ENCODE assay signal across 16 mouse cellular contexts in the genomic region with DNA sequence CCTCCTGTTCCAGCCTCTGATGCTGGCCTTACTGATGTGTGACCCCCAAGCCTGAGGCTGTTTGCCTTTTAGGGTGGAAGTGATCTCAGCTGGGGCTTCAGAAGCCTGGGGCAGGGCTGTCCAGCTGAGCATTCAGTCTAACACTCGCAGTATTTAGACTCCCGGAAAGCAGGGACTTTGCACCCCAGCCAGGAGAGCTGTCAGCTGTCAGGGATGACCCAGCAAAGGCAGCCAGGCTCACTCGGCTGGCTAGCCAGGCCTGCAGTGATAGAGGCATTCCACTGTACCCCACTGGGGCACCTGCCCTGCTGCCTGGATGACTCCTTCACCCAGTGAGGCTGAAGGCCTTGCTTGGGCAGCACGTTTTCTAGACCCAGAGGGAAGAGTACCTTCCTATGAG. TPM values are rescaled to one million over a fixed set of nuclear protein-coding genes. Genes with fewer than 3 reads are reported as not detected.
DNase-seq lines count a peak whose midpoint lies in the region; ATAC-seq and TF ChIP-seq lines count a peak whose summit lies in the region.
"Had no signal": no experiment of that assay in that cellular context is flagged by ENCODE, and none has a peak within 500 bp of the region (broad histone marks: within the 10 kb centered on the region; RNA-seq: fewer than 3 reads in every experiment).

No protein-coding gene starts in this region.

- H3K4me2 ChIP-seq in intestine, embryonic 15.5 days (replicated peaks): no peak overlapping the region
- H3K4me2 ChIP-seq: embryonic facial prominence, embryonic 13.5 days had no signal

- 38% methylated on average over 4 of the region's 4 CpGs for WGBS in intestine, embryonic 15.5 days
- 22% methylated on average over 4 of the region's 4 CpGs for WGBS in liver, adult 2 months

- H3K27me3 ChIP-seq in intestine, embryonic 15.5 days (replicated peaks): no peaks in the 10 kb centered on the region
- peaks cover 3% of the 10 kb centered on the region; the same call in 1 of the 2 replicates for H3K27me3 ChIP-seq in liver, adult 2 months (ENCODE audit: control insufficient read depth, insufficient read depth, low read length)
- H3K27me3 ChIP-seq: embryonic facial prominence, embryonic 13.5 days had no signal

- ATAC-seq in intestine, embryonic 15.5 days: no peak; the same call in 1 of the 2 replicates

- intact Hi-C loops in gastrocnemius, postnatal 14 days (cut with DNase I; ENCODE audit: low total_unique reads): no loop called here

- no peaks in the 10 kb centered on the region for H3K9me3 ChIP-seq in intestine, embryonic 15.5 days
- H3K9me3 ChIP-seq: embryonic facial prominence, embryonic 13.5 days; G1E; midbrain, embryonic 10.5 days had no signal

- peak; percentile 27 for DNase-seq in adrenal gland, postnatal 10 days
- no peak for DNase-seq in adrenal gland, postnatal 14 days
- peak; percentile 54 for DNase-seq in gastrocnemius, postnatal 14 days
- peak; percentile 39 for DNase-seq in liver, adult 2 months (ENCODE audit: extremely low read depth, low read depth, low spot score)
- no peak for DNase-seq in urinary bladder, postnatal 14 days (ENCODE audit: low spot score)
- no peak for DNase-seq in urinary bladder, postnatal 4 days (ENCODE audit: low spot score in 2 of 2)
- DNase-seq in thymus, postnatal 25 days: no peak
- DNase-seq: cerebellum, adult 11-12 months; left cerebral cortex, postnatal 4 days; spleen, adult 18-20 months; thymus, postnatal 36 days had no signal

- peaks cover 27% of the 10 kb centered on the region for H3K36me3 ChIP-seq in intestine, embryonic 15.5 days
- H3K36me3 ChIP-seq in liver, adult 2 months (ENCODE audit: control insufficient read depth, insufficient read depth, low read length): no peaks in the 10 kb centered on the region

- TF ChIP-seq POLR2A in liver, adult 2 months (IDR thresholded peaks at IDR 0.05; ENCODE audit: extremely low read depth, insufficient read depth, low read length): no peak

- 0 out of 2 replicates have a peak overlapping the region, but pooled peaks have one; percentile 34 for H3K27ac ChIP-seq in intestine, embryonic 15.5 days
- H3K27ac ChIP-seq in liver, adult 2 months (replicated peaks; ENCODE audit: insufficient read depth, low read depth, low read length): no peak overlapping the region
- H3K27ac ChIP-seq: embryonic facial prominence, embryonic 13.5 days; midbrain, embryonic 10.5 days had no signal

- peaks cover 41% of the 10 kb centered on the region for H3K4me1 ChIP-seq in intestine, embryonic 15.5 days (replicated peaks)
- no peaks in the 10 kb centered on the region for H3K4me1 ChIP-seq in liver, adult 2 months (ENCODE audit: control insufficient read depth, insufficient read depth, low read length)

- TF ChIP-seq CTCF in liver, adult 2 months (IDR thresholded peaks at IDR 0.05; ENCODE audit: low read depth, low read length): no peak

- H3K79me2 ChIP-seq in liver, adult 2 months (ENCODE audit: control insufficient read depth, insufficient read depth, low read length): no peaks in the 10 kb centered on the region

- H3K4me3 ChIP-seq in intestine, embryonic 15.5 days (replicated peaks): no peak overlapping the region
- no peak overlapping the region for H3K4me3 ChIP-seq in liver, adult 2 months (ENCODE audit: insufficient read depth, low read depth, low read length)
- H3K4me3 ChIP-seq: embryonic facial prominence, embryonic 13.5 days; midbrain, embryonic 10.5 days had no signal

- H3K9ac ChIP-seq in intestine, embryonic 15.5 days: peak overlapping the region; percentile 4; the same call in 1 of the 2 replicates
- no peak overlapping the region for H3K9ac ChIP-seq in liver, adult 2 months (ENCODE audit: low read depth, low read length)
- H3K9ac ChIP-seq: embryonic facial prominence, embryonic 13.5 days had no signal

RNA-seq across cellular contexts. Expression of gene Gpx3, which starts 3.7 kb away (rescaled TPM):
- 100 to 1,000 TPM; 116 to 123 TPM for total RNA-seq in adrenal gland, postnatal 10 days (2021)
- total RNA-seq in adrenal gland, postnatal 14 days (2021): 308 and 532 TPM in 2 replicates
- total RNA-seq in gastrocnemius, postnatal 14 days (2021): 10 to 100 TPM; 19.0 to 22.6 TPM
- 308 and 352 TPM in 2 replicates for polyA plus RNA-seq in intestine, embryonic 15.5 days (2015; fragmentation: Nextera tagmentation; extraction: Ambion mirVana)
- total RNA-seq in liver, adult 2 months (2014; rRNA removed): 2.0 and 3.1 TPM in 2 replicates
- 2.7 and 3.3 TPM in 2 replicates for polyA plus RNA-seq in liver, adult 2 months (2012; rRNA removed)
- total RNA-seq: G1E; neutrophil, adult 5-6 weeks had no signal
- polyA plus RNA-seq: G1E had no signal

RNA-seq across cellular contexts. Expression of gene Hint1, which starts 39.7 kb away (rescaled TPM):
- 100 to 1,000 TPM; 337 to 370 TPM for total RNA-seq in adrenal gland, postnatal 10 days (2021)
- total RNA-seq in adrenal gland, postnatal 14 days (2021): 379 and 380 TPM in 2 replicates
- 100 to 1,000 TPM; 192 to 195 TPM for total RNA-seq in gastrocnemius, postnatal 14 days (2021)
- 705 and 851 TPM in 2 replicates for polyA plus RNA-seq in intestine, embryonic 15.5 days (2015; fragmentation: Nextera tagmentation; extraction: Ambion mirVana)
- 629 and 808 TPM in 2 replicates for total RNA-seq in liver, adult 2 months (2014; rRNA removed)
- 664 and 683 TPM in 2 replicates for polyA plus RNA-seq in liver, adult 2 months (2012; rRNA removed)

RNA-seq across cellular contexts. Expression of gene Lyrm7, which starts 45.2 kb away (rescaled TPM):
- 10 to 100 TPM; 14.5 to 30.3 TPM for total RNA-seq in adrenal gland, postnatal 10 days (2021)
- 18.5 and 26.0 TPM in 2 replicates for total RNA-seq in adrenal gland, postnatal 14 days (2021)
- total RNA-seq in gastrocnemius, postnatal 14 days (2021): 10 to 100 TPM; 17.3 to 20.6 TPM
- polyA plus RNA-seq in intestine, embryonic 15.5 days (2015; fragmentation: Nextera tagmentation; extraction: Ambion mirVana): 8.9 and 9.4 TPM in 2 replicates
- 1.3 and 1.8 TPM in 2 replicates for total RNA-seq in liver, adult 2 months (2014; rRNA removed)
- polyA plus RNA-seq in liver, adult 2 months (2012; rRNA removed): 0.46 and 1.2 TPM in 2 replicates

RNA-seq across cellular contexts. Expression of gene Tnip1, which starts 56.8 kb away (rescaled TPM):
- 10 to 100 TPM; 53.2 to 64.1 TPM for total RNA-seq in adrenal gland, postnatal 10 days (2021)
- total RNA-seq in adrenal gland, postnatal 14 days (2021): 53.8 and 74.2 TPM in 2 replicates
- 10 to 100 TPM; 28.8 to 31.1 TPM for total RNA-seq in gastrocnemius, postnatal 14 days (2021)
- 22.7 and 24.5 TPM in 2 replicates for polyA plus RNA-seq in intestine, embryonic 15.5 days (2015; fragmentation: Nextera tagmentation; extraction: Ambion mirVana)
- 3.0 TPM in 2 replicates for total RNA-seq in liver, adult 2 months (2014; rRNA removed)
- 7.2 and 8.1 TPM in 2 replicates for polyA plus RNA-seq in liver, adult 2 months (2012; rRNA removed)

Comparison
In these comparisons a context has a peak if more than half of its experiments do, and no peak if none do; other contexts are left out.
1. DNase-seq: peak in adrenal gland, postnatal 10 days (single experiment), gastrocnemius, postnatal 14 days (single experiment) and liver, adult 2 months (single experiment); none in adrenal gland, postnatal 14 days (single experiment), urinary bladder, postnatal 14 days (single experiment), urinary bladder, postnatal 4 days (0 of 2) and thymus, postnatal 25 days (single experiment).
2. RNA of gene Gpx3, which starts 3.7 kb away (total RNA-seq): 308 to 532 TPM in adrenal gland, postnatal 14 days and 116 to 123 TPM in adrenal gland, postnatal 10 days; 19.0 to 22.6 TPM in gastrocnemius, postnatal 14 days and 2.0 to 3.1 TPM in liver, adult 2 months; every median in the first group is over 4 times any median in the second.